Mouse (Mus musculus) limb, embryonic 12.5 days (tissue): Measurements from ENCODE around the gene Gm11733. TPM values are rescaled to one million over a fixed set of nuclear protein-coding genes. Genes with fewer than 3 reads are reported as not detected.
A peak's percentile ranks its signal among the peaks of the same experiment; 100 is the strongest.

ENCODE experiments used
- ATAC-seq: fragments of 200-750 bp; cut with Nextera tagmentation; 2 replicates; pipeline ENCODE4 v1.8.0; 2017; ENCODE audit warnings: low read depth, moderate TSS enrichment; ENCODE audit not compliant: insufficient number of reproducible peaks, insufficient read depth, low FRiP score, low TSS enrichment
- H3K27ac ChIP-seq: fragments of 300-500 bp; sonication (generic); 2 replicates; pipeline ENCODE4 v1.5.1; 2016; ENCODE audit warnings: mild to moderate bottlenecking, moderate library complexity
- H3K27me3 ChIP-seq: fragments of 300-500 bp; sonication (generic); 2 replicates; pipeline ENCODE4 v1.6.1; 2016; ENCODE audit warnings: mild to moderate bottlenecking, moderate library complexity
- H3K36me3 ChIP-seq: fragments of 300-500 bp; sonication (generic); 2 replicates; pipeline ENCODE4 v1.6.1; 2016; ENCODE audit warnings: mild to moderate bottlenecking, moderate library complexity
- H3K4me1 ChIP-seq: fragments of 300-500 bp; sonication (generic); replicated peaks from 2 replicates; pipeline ENCODE4 v1.6.1; 2016
- H3K4me2 ChIP-seq: fragments of 300-500 bp; sonication (generic); 2 replicates; pipeline ENCODE4 v1.6.1; 2016; ENCODE audit warnings: mild to moderate bottlenecking, moderate library complexity
- H3K4me3 ChIP-seq: fragments of 300-500 bp; sonication (generic); replicated peaks from 2 replicates; pipeline ENCODE4 v1.5.1; 2016; ENCODE audit warnings: mild to moderate bottlenecking
- H3K9ac ChIP-seq: fragments of 300-500 bp; sonication (generic); replicated peaks from 2 replicates; pipeline ENCODE4 v1.6.1; 2016; ENCODE audit warnings: mild to moderate bottlenecking, moderate library complexity
- H3K9me3 ChIP-seq: fragments of 300-500 bp; sonication (generic); 2 replicates; pipeline ENCODE4 v1.6.1; 2016; ENCODE audit warnings: mild to moderate bottlenecking, moderate library complexity
- WGBS: fragments of 180-500 bp; shearing (Covaris S2); methylation state at CpG from one replicate; pipeline ENCODE4 v1.1.7; 2016; 5-methylcytosine and 5-hydroxymethylcytosine counted together
- polyA plus RNA-seq: library from polyadenylated mRNA; unstranded; fragments of >200 nt; fragmentation: Nextera tagmentation; extraction: Ambion mirVana; gene quantifications from 2 replicates; pipeline ENCODE4 v1.2.1, GENCODE M21; 2016

Gene Gm11733
- polyA plus RNA-seq, 1 experiment from 2014 or later = not detected

DNA sequence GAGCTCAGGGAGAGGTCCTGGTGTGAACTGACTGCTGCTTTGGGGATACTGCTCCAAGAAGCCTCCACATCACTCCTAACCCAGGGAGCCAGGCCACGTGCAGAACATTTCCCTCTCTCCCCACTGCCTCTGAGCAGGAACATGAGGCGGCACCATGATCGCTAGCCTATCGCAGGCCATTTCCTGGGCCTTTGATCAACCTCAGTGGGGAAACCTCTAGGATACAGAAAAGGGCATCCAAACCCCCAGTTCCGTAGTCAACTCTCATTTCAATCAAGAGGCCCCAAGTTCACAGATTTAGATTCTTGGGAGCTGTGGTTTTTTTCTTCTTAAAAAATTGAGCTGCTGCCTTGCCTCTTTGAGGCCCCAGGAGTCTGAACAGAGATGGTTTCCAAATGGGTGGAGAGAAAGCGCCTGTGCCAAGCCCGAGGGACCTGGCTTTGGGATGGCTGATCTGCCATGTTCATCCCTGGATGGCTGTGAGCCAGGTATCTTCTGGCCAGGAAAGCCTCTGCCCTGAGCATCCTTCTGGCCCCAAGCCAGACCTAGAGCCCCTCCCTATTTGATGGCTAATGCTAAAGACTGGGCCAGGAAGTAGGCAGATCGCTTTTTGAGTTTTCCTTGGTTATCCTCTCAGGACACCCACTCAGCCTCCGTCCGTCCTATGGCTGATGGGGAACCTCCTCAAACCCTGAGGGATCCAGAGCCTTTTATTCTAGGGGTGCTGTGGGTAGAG, 5.7 kb upstream of the Gm11733 start:
- Histone ChIP-seq H3K4me2 (0 out of 2 replicates have a peak overlapping the region, but pooled peaks have one; percentile 36), H3K4me3 (no peak overlapping the region), H3K27ac (peak overlapping the region; percentile 86), H3K36me3 (no peaks in the 10 kb centered on the region), H3K9me3 (peaks cover 6% of the 10 kb centered on the region; the same call in 1 of the 2 replicates), H3K4me1 (peaks cover 47% of the 10 kb centered on the region), H3K27me3 (no peaks in the 10 kb centered on the region), H3K9ac (no peak overlapping the region)
- WGBS = 64% methylated on average over 10 of the region's 10 CpGs
- no peak for ATAC-seq

DNA sequence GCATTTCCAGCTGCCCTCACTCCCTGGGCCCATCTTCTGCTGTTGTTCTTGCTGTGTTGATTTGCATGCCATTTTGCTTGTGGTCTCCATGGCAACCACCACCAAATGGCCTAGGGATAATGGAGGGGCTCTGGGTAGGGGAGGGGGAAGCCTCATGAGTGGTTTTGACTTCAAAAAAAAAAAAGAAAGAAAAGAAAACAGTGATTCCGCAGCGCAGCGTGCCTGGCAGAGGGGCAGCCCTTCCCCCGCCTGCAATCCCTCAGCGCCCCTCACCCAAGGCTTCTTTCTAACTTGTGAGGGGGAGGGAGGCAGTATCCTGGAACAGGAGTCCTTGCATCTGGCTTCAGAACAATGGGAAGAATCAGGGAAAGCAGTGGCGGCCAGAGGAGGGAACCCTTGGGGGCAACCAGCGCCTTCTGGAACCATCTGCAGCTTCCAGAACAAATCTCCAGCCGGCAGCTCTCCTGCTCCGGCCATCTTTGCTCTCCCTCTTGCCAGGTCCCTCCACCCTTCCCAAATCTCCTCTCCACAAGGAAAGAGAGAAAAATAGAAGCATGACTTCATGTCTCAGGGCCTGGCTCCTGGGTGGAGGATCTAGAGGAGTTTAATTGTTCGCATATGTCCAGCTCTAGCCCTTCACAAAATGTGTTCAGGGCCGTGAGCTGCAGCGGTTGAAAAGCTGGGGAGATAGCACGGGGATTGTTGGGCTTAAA, 5.0 kb upstream of the Gm11733 start:
- 6% methylated on average over 13 of the region's 13 CpGs for WGBS
- Histone ChIP-seq H3K9ac (peak overlapping the region; percentile 31; the same call in 1 of the 2 replicates), H3K4me1 (peaks cover 53% of the 10 kb centered on the region), H3K27ac (peak overlapping the region; percentile 86), H3K4me2 (peak overlapping the region; percentile 36), H3K4me3 (no peak overlapping the region), H3K9me3 (peaks cover 6% of the 10 kb centered on the region; the same call in 1 of the 2 replicates), H3K27me3 (no peaks in the 10 kb centered on the region), H3K36me3 (no peaks in the 10 kb centered on the region)
- ATAC-seq = no peak

DNA sequence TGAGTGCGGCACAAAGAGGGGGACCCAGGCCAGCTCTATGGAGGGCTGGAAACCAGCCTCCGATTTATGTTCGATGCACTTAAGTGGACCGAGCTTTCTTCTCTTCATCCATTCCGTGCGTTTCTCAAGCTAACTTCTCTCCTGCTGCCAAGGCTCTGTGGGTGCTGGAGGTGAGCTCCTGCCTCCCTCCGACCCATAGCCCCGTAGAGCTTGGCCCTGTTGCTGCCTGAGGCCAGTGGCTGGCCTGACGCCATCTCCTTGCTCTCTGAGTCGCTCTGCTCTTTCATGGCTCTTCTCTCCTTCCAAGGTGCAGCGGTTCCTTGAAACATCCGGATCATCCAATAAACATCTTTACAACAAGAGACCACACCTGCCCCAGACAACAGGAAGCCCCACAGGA, 4.4 kb upstream of the Gm11733 start:
- 40% methylated on average over 12 of the region's 12 CpGs for WGBS
- peak overlapping the region; percentile 36 for H3K4me2 ChIP-seq
- H3K9me3 ChIP-seq = peaks cover 6% of the 10 kb centered on the region; the same call in 1 of the 2 replicates
- peak overlapping the region; percentile 86 for H3K27ac ChIP-seq
- no peaks in the 10 kb centered on the region for H3K36me3 ChIP-seq
- H3K4me1 ChIP-seq = peaks cover 59% of the 10 kb centered on the region
- no peak overlapping the region for H3K4me3 ChIP-seq
- H3K9ac ChIP-seq = peak overlapping the region; percentile 31; the same call in 1 of the 2 replicates
- H3K27me3 ChIP-seq = no peaks in the 10 kb centered on the region
- no peak for ATAC-seq

DNA sequence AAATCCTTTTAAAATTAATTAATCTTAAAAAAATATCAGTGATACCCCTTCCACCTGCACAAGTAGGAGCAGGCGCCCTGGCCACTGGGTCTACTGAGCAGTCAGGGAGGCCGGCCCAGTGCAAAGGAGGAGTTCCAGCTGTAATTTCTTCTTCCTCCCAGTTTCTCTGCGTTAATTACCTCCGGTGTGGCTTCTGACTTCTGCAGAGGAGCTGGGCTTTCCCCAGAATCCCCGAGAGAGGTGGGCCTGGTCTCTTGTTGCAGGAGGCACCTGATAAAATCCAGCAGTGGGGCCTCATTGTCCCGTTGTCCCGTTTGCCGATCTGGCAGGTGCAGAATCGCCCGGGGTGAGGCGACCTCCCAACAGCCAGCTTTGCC, 1.9 kb upstream of the Gm11733 start:
- WGBS = 7% methylated on average over 11 of the region's 11 CpGs
- Histone ChIP-seq H3K36me3 (no peaks in the 10 kb centered on the region), H3K4me1 (peaks cover 53% of the 10 kb centered on the region), H3K27me3 (0 out of 2 replicates have a peak, but pooled peaks cover 5% of the 10 kb centered on the region), H3K27ac (peak overlapping the region; percentile 84), H3K4me3 (peak overlapping the region; percentile 27), H3K9me3 (peaks cover 5% of the 10 kb centered on the region; the same call in 1 of the 2 replicates), H3K9ac (peak overlapping the region; percentile 27; the same call in 1 of the 2 replicates), H3K4me2 (peak overlapping the region; percentile 64)
- ATAC-seq = no peak

DNA sequence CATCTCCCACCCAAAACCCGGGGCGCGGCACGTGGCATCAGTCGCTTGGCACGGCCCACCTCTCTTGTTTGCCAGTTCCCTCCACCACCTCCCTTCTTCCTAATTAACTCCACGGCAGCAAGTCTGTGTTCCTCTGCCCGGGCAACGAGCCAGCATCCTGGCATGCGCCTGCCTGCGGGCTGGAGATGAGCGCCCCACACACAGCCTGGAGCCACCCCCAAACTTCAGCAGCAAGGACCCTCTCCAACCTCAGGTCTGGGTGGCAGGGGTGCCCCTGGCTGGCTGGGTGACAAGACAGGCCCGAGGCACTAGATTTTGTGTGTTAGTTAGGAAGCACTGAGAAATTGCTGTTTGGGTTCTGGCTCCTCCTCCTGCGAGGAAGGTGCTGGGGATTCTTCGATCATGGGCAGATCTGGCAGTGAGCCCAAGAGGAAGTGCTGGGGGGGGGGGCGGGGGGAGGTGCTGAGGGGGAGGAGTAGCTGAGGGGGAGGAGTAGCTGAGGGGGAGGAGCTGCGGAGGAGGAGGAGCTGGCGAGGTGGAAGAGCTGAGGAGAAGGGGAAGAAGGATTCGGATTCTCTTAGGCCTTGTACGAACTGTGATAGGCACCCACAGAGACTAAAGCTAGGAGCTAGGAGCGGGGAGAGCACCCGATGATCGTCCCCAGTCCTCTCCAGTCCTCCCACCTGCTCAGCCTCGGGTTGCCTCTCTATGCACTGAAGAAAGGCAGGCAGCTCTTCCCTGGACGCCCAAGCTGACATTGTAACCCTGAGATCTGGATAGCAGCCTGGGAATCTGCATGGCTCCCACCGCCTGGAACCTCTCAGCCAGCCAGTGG, 1.3 kb upstream of the Gm11733 start:
- peak overlapping the region; percentile 84 for H3K27ac ChIP-seq
- H3K9ac ChIP-seq = peak overlapping the region; percentile 27; the same call in 1 of the 2 replicates
- no peaks in the 10 kb centered on the region for H3K36me3 ChIP-seq
- peaks cover 53% of the 10 kb centered on the region for H3K4me1 ChIP-seq
- no peak; the same call in 1 of the 2 replicates for ATAC-seq
- 0 out of 2 replicates have a peak, but pooled peaks cover 5% of the 10 kb centered on the region for H3K27me3 ChIP-seq
- peak overlapping the region; percentile 27 for H3K4me3 ChIP-seq
- no peaks in the 10 kb centered on the region for H3K9me3 ChIP-seq
- peak overlapping the region; percentile 64 for H3K4me2 ChIP-seq
- WGBS = 3% methylated on average over 23 of the region's 26 CpGs

DNA sequence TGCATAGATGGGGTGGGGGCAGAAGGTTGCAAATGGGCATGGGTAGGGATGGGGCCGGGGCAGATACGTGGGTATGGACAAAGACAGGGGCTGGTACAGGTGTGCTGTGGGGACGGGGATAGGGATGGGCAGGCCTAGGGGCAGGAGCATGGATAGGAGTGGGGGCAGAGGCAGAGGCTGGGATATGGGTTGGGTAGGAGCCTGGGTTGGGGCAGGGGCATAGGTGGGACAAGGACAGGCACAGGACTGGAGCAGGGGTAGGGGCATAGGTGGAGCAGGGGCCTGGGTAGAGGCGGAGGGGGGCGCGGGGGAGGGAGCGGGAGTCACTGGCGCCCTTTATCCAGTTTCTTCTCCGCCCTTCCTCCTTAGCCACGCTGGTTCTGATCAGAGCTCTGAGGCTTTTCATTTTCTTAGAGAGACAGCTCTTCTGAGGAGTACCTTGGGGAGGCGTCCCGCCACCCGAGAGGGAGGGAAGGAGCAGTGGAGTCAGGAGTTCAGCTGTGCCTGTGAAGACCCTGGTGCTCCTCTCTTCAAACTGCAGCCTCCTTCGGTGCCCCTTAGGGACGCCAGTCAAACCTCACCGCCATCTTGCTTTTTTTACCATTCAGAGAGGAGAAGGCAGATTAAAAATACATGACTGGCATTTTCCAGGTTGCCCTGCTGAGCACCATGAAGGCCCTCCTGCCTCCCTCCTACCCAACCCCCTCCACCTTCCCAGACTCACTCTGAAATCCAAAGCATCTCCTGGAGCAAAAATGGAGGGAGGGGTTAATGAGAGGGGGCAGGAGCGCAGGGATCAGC, 7.4 kb downstream of the Gm11733 start:
- 71% methylated on average over 16 of the region's 17 CpGs for WGBS
- Histone ChIP-seq H3K27me3 (no peaks in the 10 kb centered on the region), H3K4me2 (no peak overlapping the region), H3K4me1 (peaks cover 35% of the 10 kb centered on the region), H3K9ac (no peak overlapping the region), H3K9me3 (0 out of 2 replicates have a peak, but pooled peaks cover 8% of the 10 kb centered on the region), H3K27ac (peak overlapping the region; percentile 76), H3K36me3 (no peaks in the 10 kb centered on the region), H3K4me3 (no peak overlapping the region)
- ATAC-seq = 0 out of 2 replicates have a peak, but pooled peaks have one; percentile 28

DNA sequence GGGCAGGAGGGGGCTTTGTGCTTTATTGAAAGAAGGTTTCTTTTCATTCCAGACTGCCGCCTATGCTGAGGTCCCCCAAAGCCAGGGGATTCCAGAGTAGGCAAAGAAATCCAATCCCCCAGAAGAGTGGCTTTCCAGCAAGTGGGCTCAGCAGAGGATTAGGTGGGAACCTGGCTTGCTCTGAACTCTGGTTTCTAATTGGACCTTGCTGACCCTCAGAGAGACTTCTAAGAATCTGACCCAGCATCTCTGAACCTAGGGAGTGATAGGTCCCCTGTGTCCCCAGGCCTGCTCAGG, 8.0 kb downstream of the Gm11733 start:
- no peak overlapping the region for H3K4me3 ChIP-seq
- 0 out of 2 replicates have a peak, but pooled peaks cover 8% of the 10 kb centered on the region for H3K9me3 ChIP-seq
- H3K27ac ChIP-seq = peak overlapping the region; percentile 76
- H3K4me2 ChIP-seq = no peak overlapping the region
- WGBS = 13% methylated on average over 1 of the region's 1 CpGs
- no peaks in the 10 kb centered on the region for H3K36me3 ChIP-seq
- peaks cover 40% of the 10 kb centered on the region for H3K4me1 ChIP-seq
- H3K9ac ChIP-seq = no peak overlapping the region
- no peak for ATAC-seq
- no peaks in the 10 kb centered on the region for H3K27me3 ChIP-seq

DNA sequence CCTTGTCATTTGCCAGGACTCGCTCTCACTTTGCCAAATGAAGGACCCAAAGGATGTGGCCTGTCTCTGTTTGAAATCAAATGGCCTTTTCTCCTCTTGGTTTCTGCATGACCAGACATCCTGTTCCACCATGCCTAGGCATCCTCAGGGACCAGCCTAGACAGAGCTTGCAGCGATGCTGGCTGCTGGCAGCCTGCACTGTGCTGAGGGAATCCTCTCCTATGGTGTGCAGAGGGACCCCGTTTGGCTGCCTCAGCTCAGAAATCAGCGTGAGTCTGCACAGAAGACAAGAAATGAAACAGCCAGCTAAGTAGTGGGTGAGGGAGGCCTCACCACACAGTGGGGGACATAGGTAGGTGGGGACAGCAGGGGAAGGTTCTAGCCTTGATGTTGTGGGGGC, 12.6 kb downstream of the Gm11733 start:
- no peaks in the 10 kb centered on the region for H3K36me3 ChIP-seq
- no peak overlapping the region for H3K4me3 ChIP-seq
- H3K27me3 ChIP-seq = no peaks in the 10 kb centered on the region
- H3K4me1 ChIP-seq = peaks cover 53% of the 10 kb centered on the region
- H3K4me2 ChIP-seq = peak overlapping the region; percentile 49
- no peaks in the 10 kb centered on the region for H3K9me3 ChIP-seq
- H3K9ac ChIP-seq = peak overlapping the region; percentile 44; the same call in 1 of the 2 replicates
- H3K27ac ChIP-seq = peak overlapping the region; percentile 95
- WGBS = 16% methylated on average over 4 of the region's 4 CpGs
- no peak for ATAC-seq

DNA sequence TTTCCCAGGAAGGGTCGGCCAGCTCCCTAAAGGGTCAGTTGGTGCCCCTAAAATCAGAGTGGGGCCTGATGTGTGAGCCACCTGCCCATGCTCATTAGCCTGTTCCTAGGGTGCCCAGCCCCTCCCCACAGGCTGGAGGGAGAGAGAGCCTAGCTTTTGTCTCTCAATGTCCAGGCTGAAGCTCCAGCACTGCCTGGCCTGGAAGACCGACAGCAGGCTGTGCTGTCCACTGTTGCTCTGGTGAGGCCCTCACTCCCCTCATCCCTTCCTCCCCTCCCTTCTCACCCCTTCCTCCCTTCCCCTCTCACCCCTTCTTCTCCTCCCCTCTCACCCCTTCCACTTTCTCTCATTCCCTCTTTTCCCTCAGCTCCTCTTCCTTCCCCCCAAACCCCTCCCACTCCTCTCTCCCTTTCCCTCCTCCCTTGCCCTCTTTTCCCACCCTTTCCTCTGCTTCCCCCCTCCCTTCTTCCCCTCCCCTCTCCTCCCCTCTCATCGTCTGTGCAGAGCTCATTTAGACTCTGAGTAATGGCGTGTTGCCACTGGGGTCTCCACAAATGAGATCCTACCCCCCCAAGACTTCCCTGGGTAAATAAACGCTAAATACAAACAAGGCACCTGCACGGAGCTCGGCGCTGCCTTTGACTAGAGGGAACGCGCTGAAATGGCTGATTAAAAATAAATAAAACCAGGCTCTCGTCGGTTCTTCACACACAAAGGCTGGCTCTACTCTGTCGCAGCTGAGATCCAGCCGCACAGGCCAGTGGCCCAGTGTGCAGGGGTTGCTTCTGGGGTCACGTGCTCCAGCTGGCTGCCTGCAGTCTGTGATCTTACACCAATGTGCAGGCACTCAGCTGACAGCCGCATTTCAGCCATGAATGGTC, 13.3 kb downstream of the Gm11733 start:
- Histone ChIP-seq H3K27ac (peak overlapping the region; percentile 95), H3K36me3 (no peaks in the 10 kb centered on the region), H3K9ac (peak overlapping the region; percentile 44; the same call in 1 of the 2 replicates), H3K27me3 (no peaks in the 10 kb centered on the region), H3K4me2 (peak overlapping the region; percentile 49), H3K4me1 (peaks cover 46% of the 10 kb centered on the region), H3K9me3 (no peaks in the 10 kb centered on the region), H3K4me3 (peak overlapping the region; percentile 19; the same call in 1 of the 2 replicates)
- 13% methylated on average over 16 of the region's 16 CpGs for WGBS
- ATAC-seq = peak; percentile 94
